Mouse (Mus musculus) lung, postnatal 14 days (tissue): Measurements from ENCODE around the gene Shisa8.

Source experiments
- DNase-seq: peaks from one replicate; pipeline ENCODE4 v3.0.0; 2021

The Shisa8 gene

GRCm38 (mm10) chr15:82203090-82203489 lies 9.5 kb downstream of the Shisa8 start:
- no peak for DNase-seq

DNA sequence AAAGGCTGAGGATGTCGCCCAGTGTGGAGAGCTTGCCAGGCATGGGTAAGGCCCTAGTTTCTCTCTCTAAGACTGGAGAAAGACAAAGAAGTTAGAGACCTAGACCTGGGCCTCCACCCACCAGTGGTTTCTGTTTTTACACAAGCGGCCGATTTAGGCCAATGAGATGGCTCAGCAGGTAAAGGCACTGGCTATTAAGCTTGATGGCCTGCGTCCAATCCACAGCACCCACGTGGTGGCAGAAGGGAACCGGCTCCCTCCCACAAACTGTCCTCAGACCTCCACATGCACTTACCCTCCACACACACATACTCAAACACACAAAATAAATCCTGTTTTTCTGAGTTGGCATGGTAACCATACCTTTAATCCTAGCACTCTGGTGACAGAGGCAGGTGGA lies 10.5 kb downstream of the Shisa8 start:
- no peak for DNase-seq

DNA sequence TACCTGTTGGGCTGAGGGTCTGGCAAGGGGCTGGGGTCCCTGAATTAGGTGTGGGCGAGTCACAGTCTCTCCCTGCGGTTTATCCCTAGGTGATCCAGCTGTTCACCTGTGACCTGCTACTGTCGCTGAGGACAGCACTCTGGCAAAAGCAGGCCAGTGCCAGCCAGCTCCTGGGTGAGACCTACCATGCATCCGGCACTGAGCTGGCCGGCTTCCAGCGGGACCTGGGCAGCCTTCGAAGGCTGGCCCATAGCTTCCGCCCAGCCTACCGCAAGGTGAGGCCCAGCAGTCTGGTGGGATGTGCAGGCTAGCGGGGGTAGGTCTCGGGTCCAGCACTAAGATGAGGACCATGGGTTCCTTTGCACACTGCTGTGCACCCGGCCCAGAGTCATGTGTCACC lies 13.1 kb downstream of the Shisa8 start:
- DNase-seq: no peak

DNA sequence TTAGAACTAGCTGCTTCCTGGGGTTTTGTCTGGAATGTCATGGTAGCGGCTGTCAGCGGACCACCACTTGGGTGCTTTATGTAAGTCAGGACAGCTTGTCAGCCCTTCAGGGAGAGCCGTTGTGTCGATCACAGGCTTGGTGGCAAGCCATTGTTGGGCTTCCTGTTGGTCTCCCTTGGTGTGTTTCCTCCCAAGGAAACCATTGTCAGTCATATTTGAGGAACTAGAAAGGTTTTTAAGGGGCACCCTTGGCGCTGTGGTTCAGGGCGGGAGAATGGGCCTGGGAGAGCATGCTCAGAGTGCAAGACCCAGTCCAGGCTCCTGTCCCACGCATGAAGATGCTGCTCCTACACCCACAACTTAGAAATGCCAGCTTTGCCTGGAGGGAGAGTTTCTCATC lies 14.3 kb downstream of the Shisa8 start:
- no peak for DNase-seq

DNA sequence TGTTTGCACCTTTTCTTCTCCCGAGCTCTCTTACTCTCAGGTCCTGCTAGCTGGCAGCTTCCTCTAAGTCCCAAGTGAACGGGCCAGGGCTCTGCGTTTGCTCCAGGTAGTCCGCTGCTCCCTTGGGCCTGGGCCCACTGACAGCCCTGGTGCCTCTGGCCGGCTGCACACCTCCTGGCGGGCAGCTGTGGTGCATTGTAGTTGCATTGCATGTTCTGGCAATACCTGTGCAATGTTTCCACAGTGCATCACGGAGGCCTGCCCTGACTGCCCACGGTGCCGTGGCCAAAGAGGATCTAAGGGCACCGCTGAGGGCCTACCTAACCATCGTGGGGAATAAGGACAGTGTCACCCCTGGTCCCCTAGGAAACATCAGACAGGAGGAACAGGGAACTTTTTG lies 14.7 kb downstream of the Shisa8 start:
- no peak for DNase-seq

- DNase-seq: no peak
These were observed 15.3 kb downstream of the Shisa8 start for GRCm38 (mm10) chr15:82197246-82197750.

GRCm38 (mm10) chr15:82196300-82196699 lies 16.3 kb downstream of the Shisa8 start:
- no peak for DNase-seq

GRCm38 (mm10) chr15:82192617-82193016 lies 20.0 kb downstream of the Shisa8 start:
- no peak for DNase-seq

- peak; percentile 42 for DNase-seq
These were observed 24.0 kb downstream of the Shisa8 start for GRCm38 (mm10) chr15:82188481-82189240.

DNA sequence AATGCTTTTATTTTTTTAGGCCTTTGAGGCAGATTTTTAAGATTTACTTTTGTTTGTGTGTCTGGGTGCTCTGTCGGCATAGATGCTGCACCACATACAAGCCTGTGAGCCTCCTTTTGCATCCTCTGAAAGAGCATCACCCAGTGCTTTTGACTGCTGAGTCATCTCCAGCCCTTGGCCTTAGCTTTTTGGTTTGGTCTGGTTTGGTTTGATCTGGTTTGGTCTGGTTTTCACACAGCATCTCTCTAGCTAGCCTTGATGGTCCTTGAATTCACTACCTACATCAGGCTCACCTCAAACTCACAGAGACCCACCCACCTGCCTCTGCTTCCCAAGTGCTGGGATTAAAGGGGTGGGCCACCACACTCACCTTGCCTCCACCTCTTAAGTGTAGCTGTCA lies 24.7 kb downstream of the Shisa8 start:
- no peak for DNase-seq

- DNase-seq: no peak
These were observed 25.2 kb downstream of the Shisa8 start for GRCm38 (mm10) chr15:82187401-82187800.

DNA sequence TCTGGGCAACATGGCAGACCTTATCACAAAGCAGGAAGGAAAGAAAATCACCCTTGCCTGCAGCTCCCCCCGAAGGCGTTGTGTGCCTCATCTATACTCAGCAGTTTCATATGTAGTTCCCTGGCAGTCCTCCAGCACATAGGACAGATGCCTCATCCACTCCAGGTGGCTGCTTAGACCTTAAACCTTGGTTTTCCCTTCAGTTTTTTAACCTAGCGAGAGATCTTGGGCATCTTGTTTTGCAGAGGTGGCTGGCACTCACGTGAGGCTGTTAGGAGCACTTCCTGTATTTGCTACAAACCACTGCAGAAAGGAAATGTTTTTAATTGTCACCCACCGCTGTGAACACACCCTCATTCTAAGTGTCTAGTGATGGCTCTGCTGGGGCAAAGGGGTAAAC lies 25.7 kb downstream of the Shisa8 start:
- DNase-seq: no peak

- no peak for DNase-seq
These were observed 26.5 kb downstream of the Shisa8 start for GRCm38 (mm10) chr15:82186131-82186530.

DNA sequence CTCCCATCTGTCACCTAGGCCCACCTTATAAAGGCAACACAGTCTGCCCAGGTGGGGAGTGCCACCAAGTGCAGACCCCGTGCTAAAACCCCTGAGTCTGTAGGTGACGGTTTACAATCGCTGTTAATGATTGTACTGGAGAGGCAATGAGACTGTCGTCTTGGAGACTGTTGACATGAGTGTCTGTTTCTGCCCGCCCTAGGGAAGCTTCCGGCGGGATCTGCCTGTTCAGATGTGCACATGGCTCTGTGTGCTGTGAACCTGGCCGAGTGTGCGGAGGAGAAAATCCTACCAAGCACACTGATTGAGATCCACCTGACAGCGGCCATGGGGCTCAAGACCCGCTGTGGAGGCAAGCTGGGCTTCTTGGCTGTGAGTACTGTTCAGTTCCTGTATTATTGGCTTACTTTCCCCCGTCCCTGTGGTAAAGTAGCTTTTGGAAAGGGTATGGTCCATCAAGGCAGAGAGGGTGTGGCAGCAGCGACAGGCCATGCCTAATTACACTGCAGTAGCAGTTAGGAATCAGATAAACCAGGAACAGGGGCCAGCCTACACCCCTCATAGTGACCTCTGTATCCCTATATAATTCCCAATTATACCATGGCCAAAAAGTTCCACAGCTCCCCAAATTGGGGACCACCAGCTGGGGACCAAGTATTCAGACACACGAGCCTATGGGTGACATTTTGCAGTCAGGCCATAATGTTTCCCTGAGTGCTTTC lies 27.4 kb downstream of the Shisa8 start:
- no peak for DNase-seq

DNA sequence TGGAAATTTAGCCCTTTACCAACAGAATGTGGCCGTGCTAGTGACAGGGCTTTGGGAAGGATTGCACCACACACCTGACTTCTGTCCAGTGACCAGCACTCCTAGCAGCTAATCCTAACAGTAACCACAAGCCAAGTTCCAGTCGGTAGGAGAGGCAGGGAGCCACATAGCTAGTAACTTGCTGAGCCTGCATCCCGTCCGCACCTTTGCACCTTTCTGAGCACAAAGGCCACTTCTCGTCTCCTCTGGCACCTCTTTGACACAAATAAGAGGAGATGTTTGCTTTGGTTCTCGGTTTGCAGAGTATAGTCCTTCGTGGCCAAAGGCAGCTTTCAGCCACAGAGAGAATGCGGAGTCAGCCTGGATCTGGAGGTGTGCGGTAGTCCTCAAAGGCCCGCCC lies 28.0 kb downstream of the Shisa8 start:
- no peak for DNase-seq

DNA sequence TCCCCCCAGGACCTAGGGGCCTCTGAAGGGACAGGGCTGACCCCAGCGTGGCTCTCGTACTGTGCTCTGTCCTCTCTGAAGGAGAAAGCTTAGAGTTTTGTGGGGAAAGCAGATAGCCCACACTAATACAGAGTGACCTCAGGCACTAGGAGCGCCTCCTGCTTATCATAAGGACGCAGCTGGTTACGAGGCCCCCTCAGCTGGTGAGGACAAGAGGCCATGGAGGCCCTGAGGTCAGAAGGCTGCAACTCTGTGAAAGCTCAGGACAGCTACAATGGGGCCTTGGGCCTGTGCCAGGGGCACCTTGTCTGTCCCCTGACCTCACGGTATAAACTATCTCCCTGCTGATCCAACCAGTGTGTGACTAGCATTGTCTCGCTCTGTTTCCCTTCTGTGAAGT lies 28.4 kb downstream of the Shisa8 start:
- DNase-seq: no peak

DNA sequence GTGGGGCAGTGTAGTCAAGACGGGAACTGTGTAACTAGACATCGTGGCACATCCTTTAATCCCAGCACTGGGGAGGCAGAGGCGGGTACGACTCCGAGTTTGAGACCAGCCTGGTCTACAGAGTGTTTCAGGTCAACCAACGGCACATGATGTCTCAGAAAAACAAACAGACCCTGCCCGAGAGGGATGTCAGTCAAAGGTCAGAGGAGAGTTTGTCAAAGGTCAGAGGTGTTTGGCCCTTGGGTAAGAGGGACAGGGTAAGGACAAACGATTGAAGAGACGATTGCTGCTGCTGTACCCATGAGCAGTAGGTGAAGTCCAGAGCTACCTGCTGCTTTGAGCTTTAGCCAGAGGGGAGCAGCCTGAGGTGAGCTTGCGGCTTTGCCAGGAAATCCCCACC lies 29.0 kb downstream of the Shisa8 start:
- DNase-seq: no peak

DNA sequence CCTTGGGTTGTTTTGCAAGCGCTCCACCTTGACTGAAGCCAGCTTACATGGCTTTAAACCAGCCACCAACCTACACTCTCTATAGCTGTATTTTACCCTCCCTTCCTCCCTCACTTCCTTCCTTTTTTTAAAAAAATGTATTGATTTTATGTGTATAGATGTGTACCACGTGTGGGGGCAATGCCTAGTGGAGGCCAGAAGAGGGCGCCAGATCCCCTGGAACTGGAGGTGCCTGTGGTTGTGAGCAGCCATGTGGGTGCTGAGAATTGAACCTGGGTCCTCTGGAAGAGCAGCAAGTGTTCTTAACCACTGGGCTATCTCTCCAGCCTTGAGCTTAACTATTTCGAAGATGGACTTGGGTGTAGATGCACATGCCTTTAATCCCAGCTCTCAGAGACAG lies 30.3 kb downstream of the Shisa8 start:
- DNase-seq: no peak

- no peak for DNase-seq
These were observed 31.5 kb downstream of the Shisa8 start for GRCm38 (mm10) chr15:82181131-82181530.

DNA sequence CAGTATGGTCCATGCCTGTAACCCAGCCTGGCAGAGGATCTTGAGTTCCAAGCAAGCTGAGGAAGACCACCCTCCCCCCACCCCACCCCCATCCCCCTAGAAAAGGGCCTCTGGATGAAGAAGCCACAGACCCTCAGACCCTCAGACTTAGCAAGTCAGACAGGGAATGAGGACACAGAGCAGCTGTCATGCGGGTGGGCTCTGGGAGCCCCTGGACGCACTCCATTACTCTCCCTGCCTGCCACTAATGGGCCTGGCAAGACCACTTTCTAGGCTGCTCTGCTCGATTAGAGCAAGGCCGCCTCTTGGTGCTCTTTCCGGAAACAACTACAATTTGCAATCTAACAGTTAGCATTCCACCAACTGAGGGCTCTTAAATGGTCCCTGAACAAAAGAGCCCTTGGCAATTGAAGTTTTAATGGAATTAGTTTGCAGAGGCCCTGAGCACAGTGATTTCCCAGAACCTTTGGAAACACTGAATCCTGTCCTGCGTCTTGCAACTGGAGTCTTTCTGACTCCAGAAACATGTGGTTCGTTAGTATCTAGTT lies 34.8 kb downstream of the Shisa8 start:
- DNase-seq: no peak

DNA sequence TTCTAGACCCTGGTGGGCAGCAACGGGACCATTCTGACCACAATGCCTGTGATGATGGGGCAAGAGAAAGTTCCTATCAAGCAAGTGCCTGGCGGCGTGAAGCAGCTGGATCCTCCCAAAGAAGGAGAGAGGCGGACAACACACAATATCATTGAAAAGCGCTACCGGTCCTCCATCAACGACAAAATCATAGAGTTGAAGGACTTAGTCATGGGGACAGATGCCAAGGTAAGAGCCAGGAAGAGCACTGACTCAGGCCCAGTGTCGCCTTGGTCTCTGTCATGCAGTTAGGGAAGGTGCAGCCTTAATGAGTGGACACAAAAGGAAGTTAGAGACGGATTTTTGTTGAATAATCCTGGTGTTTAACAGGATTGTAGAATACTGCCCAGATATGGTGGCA lies 37.5 kb downstream of the Shisa8 start:
- no peak for DNase-seq

- DNase-seq: no peak
These were observed 40.0 kb downstream of the Shisa8 start for GRCm38 (mm10) chr15:82172648-82173047.

- no peak for DNase-seq
These were observed 41.9 kb downstream of the Shisa8 start for GRCm38 (mm10) chr15:82170437-82171377.
